Mouse (Mus musculus): ENCODE data around the gene Ift88. TPM values are rescaled to one million over a fixed set of nuclear protein-coding genes. Genes with fewer than 3 reads are reported as not detected.

The Ift88 gene
- total and polyA plus RNA-seq, 3 experiments: 6.7 to 12.3 (median 8.1) TPM

GRCm38 (mm10) chr14:57375205-57375604 is 48.7 kb upstream of the Ift88 start:
- in situ Hi-C loops (cut with MboI; ENCODE audit: low pct_ligation_motif_present, low pct_unique_long_range_greater_than_20kb, low sequenced_read_pairs) (loop anchor here (25.0 kb wide), 1 partner anchor 537 kb away; no protein-coding TSS in a partner anchor), dilution Hi-C loops (cut with MboI; ENCODE audit: extremely low pct_ligation_motif_present, extremely low pct_unique_long_range_greater_than_20kb, low sequenced_read_pairs) (no loop called here)
- no peaks in the 10 kb centered on the region for H3K9me3 ChIP-seq (replicated peaks; ENCODE audit: low read length)
- no peak overlapping the region for H3K9ac ChIP-seq (ENCODE audit: insufficient read depth, low read depth)
- no peak overlapping the region for H3K4me3 ChIP-seq (replicated peaks in 1 of 3; ENCODE audit: low read depth in 2 of 3, low read length in 2 of 3, poor library complexity in 1 of 3)
- DNase-seq (ENCODE audit: extremely low read depth): no peak
- peaks cover 5 to 33% of the 10 kb centered on the region in 2 experiments for H3K36me3 ChIP-seq (replicated peaks in 1 of 2; ENCODE audit: control insufficient read depth in 1 of 2, insufficient read depth in 1 of 2, low read length in 1 of 2)
- H3K27ac ChIP-seq (ENCODE audit: insufficient read depth, low read depth): no peak overlapping the region
- H3K4me2 ChIP-seq (ENCODE audit: insufficient read depth, low read depth, poor library complexity, severe bottlenecking): no peak overlapping the region
- no peaks in the 10 kb centered on the region; the same call in 1 of the 2 replicates for H3K79me2 ChIP-seq (replicated peaks; ENCODE audit: control insufficient read depth, extremely low read depth, insufficient read depth, poor library complexity, severe bottlenecking)
- H3K27me3 ChIP-seq (replicated peaks): no peaks in the 10 kb centered on the region
- no peak for TF ChIP-seq NRF1 (IDR thresholded peaks at IDR 0.05; ENCODE audit: low read depth, low read length)
- TF ChIP-seq USF2 (conservative IDR thresholded peaks at IDR 0.05; ENCODE audit: low read depth, low read length): no peak
- TF ChIP-seq IRF4 (IDR thresholded peaks at IDR 0.05; ENCODE audit: low read depth, low read length): no peak
- TF ChIP-seq TBP (conservative IDR thresholded peaks at IDR 0.05; ENCODE audit: low read depth, low read length): no peak
- TF ChIP-seq UBTF (IDR thresholded peaks at IDR 0.05; ENCODE audit: low read depth, low read length): no peak
- TF ChIP-seq POLR2A (IDR thresholded peaks at IDR 0.05; ENCODE audit: low read depth, low read length): no peak
- TF ChIP-seq ELF1 (IDR thresholded peaks at IDR 0.05; ENCODE audit: low read depth, low read length): no peak
- TF ChIP-seq MYC (IDR thresholded peaks at IDR 0.05; ENCODE audit: low read depth, low read length): no peak
- no peak for TF ChIP-seq BHLHE40 (IDR thresholded peaks at IDR 0.05; ENCODE audit: low read depth, low read length)
- no peak for TF ChIP-seq SMC3 (IDR thresholded peaks at IDR 0.05; ENCODE audit: low read depth, low read length)
- peaks cover 5 to 9% of the 10 kb centered on the region in 2 experiments; a peak in 2 of 4 replicates for H3K4me1 ChIP-seq (ENCODE audit: control insufficient read depth in 1 of 2, insufficient read depth in 2 of 2)

DNA sequence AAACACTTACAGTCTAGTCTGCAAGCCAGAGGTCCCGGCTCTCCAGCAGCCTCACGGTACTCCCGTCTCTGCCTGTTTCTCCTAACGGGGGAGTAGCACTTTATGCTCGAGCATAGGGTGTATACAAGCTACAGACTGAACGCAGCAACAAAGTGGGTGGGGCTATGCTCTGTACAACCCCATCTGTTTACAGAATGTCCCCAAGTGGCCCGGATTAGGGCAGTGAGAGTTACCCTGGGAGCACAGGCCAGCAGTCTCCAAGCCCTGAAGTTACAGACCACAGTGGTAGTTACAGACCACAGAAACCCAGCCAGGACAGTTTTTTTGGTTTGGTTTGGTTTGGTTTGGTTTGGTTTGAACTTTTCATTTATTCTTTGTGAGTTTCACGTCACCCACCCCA is 47.8 kb upstream of the Ift88 start:
- no peak overlapping the region for H3K27ac ChIP-seq (ENCODE audit: insufficient read depth, low read depth)
- H3K79me2 ChIP-seq (replicated peaks; ENCODE audit: control insufficient read depth, extremely low read depth, insufficient read depth, poor library complexity, severe bottlenecking): no peaks in the 10 kb centered on the region; the same call in 1 of the 2 replicates
- H3K36me3 ChIP-seq (replicated peaks in 1 of 2; ENCODE audit: control insufficient read depth in 1 of 2, insufficient read depth in 1 of 2, low read length in 1 of 2): peaks cover 5 to 36% of the 10 kb centered on the region in 2 experiments
- no peak for DNase-seq (ENCODE audit: extremely low read depth)
- H3K4me3 ChIP-seq (replicated peaks in 1 of 3; ENCODE audit: low read depth in 2 of 3, low read length in 2 of 3, poor library complexity in 1 of 3): no peak overlapping the region
- dilution Hi-C loops (cut with MboI; ENCODE audit: extremely low pct_ligation_motif_present, extremely low pct_unique_long_range_greater_than_20kb, low sequenced_read_pairs) (no loop called here), in situ Hi-C loops (cut with MboI; ENCODE audit: low pct_ligation_motif_present, low pct_unique_long_range_greater_than_20kb, low sequenced_read_pairs) (loop anchor here (25.0 kb wide), 1 partner anchor 536 kb away; no protein-coding TSS in a partner anchor)
- H3K9me3 ChIP-seq (replicated peaks; ENCODE audit: low read length): no peaks in the 10 kb centered on the region
- H3K4me1 ChIP-seq (ENCODE audit: control insufficient read depth in 1 of 2, insufficient read depth in 2 of 2): peaks cover 5 to 9% of the 10 kb centered on the region in 2 experiments; a peak in 2 of 4 replicates
- TF ChIP-seq ETS1 (conservative IDR thresholded peaks at IDR 0.05; ENCODE audit: low read depth, low read length) (no peak), USF1 (IDR thresholded peaks at IDR 0.05; ENCODE audit: low read depth, low read length) (no peak), MAZ (IDR thresholded peaks at IDR 0.05; ENCODE audit: low read depth, low read length) (no peak), CHD2 (IDR thresholded peaks at IDR 0.05; ENCODE audit: low read length) (no peak), CTCF (conservative IDR thresholded peaks at IDR 0.05 in 1 of 2, IDR thresholded peaks at IDR 0.05 in 1 of 2; ENCODE audit: low read depth in 2 of 2, low read length in 2 of 2) (no peak), ELF1 (IDR thresholded peaks at IDR 0.05; ENCODE audit: low read depth, low read length) (no peak), BHLHE40 (IDR thresholded peaks at IDR 0.05; ENCODE audit: low read depth, low read length) (no peak), NRF1 (IDR thresholded peaks at IDR 0.05; ENCODE audit: low read depth, low read length) (no peak), USF2 (conservative IDR thresholded peaks at IDR 0.05; ENCODE audit: low read depth, low read length) (no peak), JUND (conservative IDR thresholded peaks at IDR 0.05; ENCODE audit: low read depth, low read length) (no peak), SIN3A (IDR thresholded peaks at IDR 0.05; ENCODE audit: low read length) (no peak), ZKSCAN1 (IDR thresholded peaks at IDR 0.05; ENCODE audit: borderline replicate concordance, low read depth, low read length) (no peak), HCFC1 (IDR thresholded peaks at IDR 0.05; ENCODE audit: low read depth, low read length) (no peak), MAFK (IDR thresholded peaks at IDR 0.05; ENCODE audit: insufficient replicate concordance, low read length) (no peak), MAX (IDR thresholded peaks at IDR 0.05; ENCODE audit: low read length) (no peak)
- no peaks in the 10 kb centered on the region for H3K27me3 ChIP-seq (replicated peaks)
- no peak overlapping the region for H3K4me2 ChIP-seq (ENCODE audit: insufficient read depth, low read depth, poor library complexity, severe bottlenecking)
- H3K9ac ChIP-seq (ENCODE audit: insufficient read depth, low read depth): no peak overlapping the region
